Mouse (Mus musculus) neural tube, embryonic 12.5 days (tissue): Measurements from ENCODE around the gene Pdcd1lg2. TPM values are rescaled to one million over a fixed set of nuclear protein-coding genes. Genes with fewer than 3 reads are reported as not detected.

ENCODE experiments used
- ATAC-seq: fragments of 200-750 bp; cut with Nextera tagmentation; 2 replicates; pipeline ENCODE4 v1.8.0; 2017; ENCODE audit warnings: low read depth, mild to moderate bottlenecking, moderate TSS enrichment, moderate library complexity; ENCODE audit not compliant: low FRiP score
- H3K27ac ChIP-seq: fragments of 300-500 bp; sonication (generic); 2 replicates; pipeline ENCODE4 v1.5.1; 2016
- H3K27me3 ChIP-seq: fragments of 300-500 bp; sonication (generic); replicated peaks from 2 replicates; pipeline ENCODE4 v1.6.1; 2016; ENCODE audit warnings: mild to moderate bottlenecking
- H3K36me3 ChIP-seq: fragments of 300-500 bp; sonication (generic); 2 replicates; pipeline ENCODE4 v1.6.1; 2016; ENCODE audit warnings: mild to moderate bottlenecking
- H3K4me1 ChIP-seq: fragments of 300-500 bp; sonication (generic); 2 replicates; pipeline ENCODE4 v1.6.1; 2016
- H3K4me2 ChIP-seq: fragments of 300-500 bp; sonication (generic); replicated peaks from 2 replicates; pipeline ENCODE4 v1.6.1; 2016; ENCODE audit warnings: mild to moderate bottlenecking
- H3K4me3 ChIP-seq: fragments of 300-500 bp; sonication (generic); 2 replicates; pipeline ENCODE4 v1.5.1; 2016
- H3K9ac ChIP-seq: fragments of 300-500 bp; sonication (generic); 2 replicates; pipeline ENCODE4 v1.6.1; 2016; ENCODE audit warnings: mild to moderate bottlenecking
- H3K9me3 ChIP-seq: fragments of 300-500 bp; sonication (generic); 2 replicates; pipeline ENCODE4 v1.6.1; 2016; ENCODE audit warnings: mild to moderate bottlenecking
- WGBS: fragments of 180-500 bp; shearing (Covaris S2); methylation state at CpG from one replicate; pipeline ENCODE4 v1.1.7; 2016; 5-methylcytosine and 5-hydroxymethylcytosine counted together
- polyA plus RNA-seq: library from polyadenylated mRNA; unstranded; fragments of >200 nt; fragmentation: Nextera tagmentation; extraction: Ambion mirVana; gene quantifications from 2 replicates; pipeline ENCODE4 v1.2.1, GENCODE M21; 2016

The Pdcd1lg2 gene
- polyA plus RNA-seq, 1 experiment from 2014 or later: not detected

GRCm38 (mm10) chr19:29463645-29464395, 53.1 kb downstream of the Pdcd1lg2 start:
- H3K36me3 ChIP-seq: no peaks in the 10 kb centered on the region
- no peak overlapping the region for H3K4me2 ChIP-seq
- no peaks in the 10 kb centered on the region for H3K9me3 ChIP-seq
- WGBS: 88% methylated on average over 7 of the region's 7 CpGs
- no peak overlapping the region for H3K4me3 ChIP-seq
- no peak overlapping the region for H3K27ac ChIP-seq
- H3K9ac ChIP-seq: no peak overlapping the region
- H3K27me3 ChIP-seq: no peaks in the 10 kb centered on the region
- H3K4me1 ChIP-seq: no peaks in the 10 kb centered on the region
- no peak for ATAC-seq

GRCm38 (mm10) chr19:29466819-29467218, 56.1 kb downstream of the Pdcd1lg2 start:
- Histone ChIP-seq H3K4me2 (no peak overlapping the region), H3K4me3 (no peak overlapping the region), H3K4me1 (0 out of 2 replicates have a peak, but pooled peaks cover 5% of the 10 kb centered on the region), H3K27ac (no peak overlapping the region), H3K9me3 (no peaks in the 10 kb centered on the region), H3K27me3 (no peaks in the 10 kb centered on the region), H3K36me3 (no peaks in the 10 kb centered on the region), H3K9ac (no peak overlapping the region)
- WGBS: 95% methylated on average over 9 of the region's 9 CpGs
- ATAC-seq: no peak

GRCm38 (mm10) chr19:29468941-29469685, 58.4 kb downstream of the Pdcd1lg2 start:
- Histone ChIP-seq H3K36me3 (no peaks in the 10 kb centered on the region), H3K9ac (no peak overlapping the region), H3K9me3 (no peaks in the 10 kb centered on the region), H3K4me2 (no peak overlapping the region), H3K27ac (no peak overlapping the region), H3K4me1 (0 out of 2 replicates have a peak, but pooled peaks cover 5% of the 10 kb centered on the region), H3K27me3 (no peaks in the 10 kb centered on the region), H3K4me3 (no peak overlapping the region)
- 87% methylated on average over 10 of the region's 10 CpGs for WGBS
- no peak for ATAC-seq

- Histone ChIP-seq H3K27me3 (no peaks in the 10 kb centered on the region), H3K9me3 (no peaks in the 10 kb centered on the region), H3K36me3 (no peaks in the 10 kb centered on the region), H3K4me3 (no peak overlapping the region), H3K4me2 (no peak overlapping the region), H3K4me1 (0 out of 2 replicates have a peak, but pooled peaks cover 5% of the 10 kb centered on the region), H3K27ac (no peak overlapping the region), H3K9ac (no peak overlapping the region)
- WGBS: 89% methylated on average over 2 of the region's 2 CpGs
- no peak for ATAC-seq
These were observed 59.1 kb downstream of the Pdcd1lg2 start for GRCm38 (mm10) chr19:29469686-29470254.

- H3K36me3 ChIP-seq: no peaks in the 10 kb centered on the region
- no peak overlapping the region for H3K4me2 ChIP-seq
- no peaks in the 10 kb centered on the region for H3K27me3 ChIP-seq
- no peak overlapping the region for H3K4me3 ChIP-seq
- H3K9ac ChIP-seq: no peak overlapping the region
- ATAC-seq: no peak
- H3K9me3 ChIP-seq: no peaks in the 10 kb centered on the region
- H3K4me1 ChIP-seq: 0 out of 2 replicates have a peak, but pooled peaks cover 5% of the 10 kb centered on the region
- no peak overlapping the region for H3K27ac ChIP-seq
- WGBS: 11% methylated on average over 4 of the region's 4 CpGs
These were observed 59.9 kb downstream of the Pdcd1lg2 start for GRCm38 (mm10) chr19:29470652-29471051.

- no peaks in the 10 kb centered on the region for H3K27me3 ChIP-seq
- H3K4me1 ChIP-seq: 0 out of 2 replicates have a peak, but pooled peaks cover 5% of the 10 kb centered on the region
- H3K9me3 ChIP-seq: no peaks in the 10 kb centered on the region
- no peak overlapping the region for H3K27ac ChIP-seq
- 78% methylated on average over 8 of the region's 8 CpGs for WGBS
- no peak overlapping the region for H3K4me2 ChIP-seq
- ATAC-seq: no peak
- no peak overlapping the region for H3K4me3 ChIP-seq
- H3K9ac ChIP-seq: no peak overlapping the region
- H3K36me3 ChIP-seq: no peaks in the 10 kb centered on the region
These were observed 61.7 kb downstream of the Pdcd1lg2 start for GRCm38 (mm10) chr19:29472424-29472823.

- WGBS: 94% methylated on average over 5 of the region's 5 CpGs
These were observed 62.2 kb downstream of the Pdcd1lg2 start for GRCm38 (mm10) chr19:29472946-29473345.

GRCm38 (mm10) chr19:29474803-29475202, 64.1 kb downstream of the Pdcd1lg2 start:
- H3K27me3 ChIP-seq: no peaks in the 10 kb centered on the region
- H3K4me3 ChIP-seq: no peak overlapping the region
- no peak overlapping the region for H3K9ac ChIP-seq
- 0 out of 2 replicates have a peak, but pooled peaks cover 5% of the 10 kb centered on the region for H3K4me1 ChIP-seq
- no peak for ATAC-seq
- no peaks in the 10 kb centered on the region for H3K9me3 ChIP-seq
- H3K27ac ChIP-seq: no peak overlapping the region
- WGBS: 65% methylated on average over 2 of the region's 2 CpGs
- H3K4me2 ChIP-seq: no peak overlapping the region
- no peaks in the 10 kb centered on the region for H3K36me3 ChIP-seq

More at GRCm38 (mm10) chr19:29472946-29473345, 62.2 kb downstream of the Pdcd1lg2 start:
- Histone ChIP-seq H3K4me1 (0 out of 2 replicates have a peak, but pooled peaks cover 5% of the 10 kb centered on the region), H3K36me3 (no peaks in the 10 kb centered on the region), H3K9ac (no peak overlapping the region), H3K27ac (no peak overlapping the region), H3K9me3 (no peaks in the 10 kb centered on the region), H3K4me2 (no peak overlapping the region), H3K4me3 (no peak overlapping the region), H3K27me3 (no peaks in the 10 kb centered on the region)
- ATAC-seq: no peak

GRCm38 (mm10) chr19:29475210-29475620, 64.5 kb downstream of the Pdcd1lg2 start:
- WGBS: 83% methylated on average over 4 of the region's 4 CpGs
- Histone ChIP-seq H3K27me3 (no peaks in the 10 kb centered on the region), H3K9me3 (no peaks in the 10 kb centered on the region), H3K27ac (no peak overlapping the region), H3K4me2 (no peak overlapping the region), H3K4me3 (no peak overlapping the region), H3K36me3 (no peaks in the 10 kb centered on the region), H3K9ac (no peak overlapping the region), H3K4me1 (0 out of 2 replicates have a peak, but pooled peaks cover 5% of the 10 kb centered on the region)
- ATAC-seq: no peak

GRCm38 (mm10) chr19:29478598-29478997, 67.9 kb downstream of the Pdcd1lg2 start:
- no peak overlapping the region for H3K27ac ChIP-seq
- ATAC-seq: no peak

GRCm38 (mm10) chr19:29481578-29481977, 70.9 kb downstream of the Pdcd1lg2 start:
- Histone ChIP-seq H3K9me3 (no peaks in the 10 kb centered on the region), H3K4me1 (no peaks in the 10 kb centered on the region), H3K4me3 (no peak overlapping the region), H3K9ac (no peak overlapping the region), H3K4me2 (no peak overlapping the region), H3K36me3 (no peaks in the 10 kb centered on the region), H3K27me3 (no peaks in the 10 kb centered on the region), H3K27ac (no peak overlapping the region)
- 64% methylated on average over 6 of the region's 6 CpGs for WGBS
- ATAC-seq: no peak

More at GRCm38 (mm10) chr19:29478598-29478997, 67.9 kb downstream of the Pdcd1lg2 start:
- H3K4me2 ChIP-seq: no peak overlapping the region
- no peaks in the 10 kb centered on the region for H3K27me3 ChIP-seq
- no peaks in the 10 kb centered on the region for H3K9me3 ChIP-seq
- no peaks in the 10 kb centered on the region for H3K4me1 ChIP-seq
- no peaks in the 10 kb centered on the region for H3K36me3 ChIP-seq
- WGBS: 34% methylated on average over 4 of the region's 4 CpGs
- no peak overlapping the region for H3K9ac ChIP-seq
- H3K4me3 ChIP-seq: no peak overlapping the region

GRCm38 (mm10) chr19:29482148-29482547, 71.4 kb downstream of the Pdcd1lg2 start:
- no peak for ATAC-seq
- 74% methylated on average over 5 of the region's 5 CpGs for WGBS
- H3K27ac ChIP-seq: no peak overlapping the region

More at GRCm38 (mm10) chr19:29482148-29482547, 71.4 kb downstream of the Pdcd1lg2 start:
- no peaks in the 10 kb centered on the region for H3K27me3 ChIP-seq
- no peak overlapping the region for H3K4me2 ChIP-seq
- H3K9ac ChIP-seq: no peak overlapping the region
- no peaks in the 10 kb centered on the region for H3K36me3 ChIP-seq
- no peaks in the 10 kb centered on the region for H3K4me1 ChIP-seq
- H3K4me3 ChIP-seq: no peak overlapping the region
- no peaks in the 10 kb centered on the region for H3K9me3 ChIP-seq
